Mouse (Mus musculus): ENCODE results near the gene Epha2.

DNA sequence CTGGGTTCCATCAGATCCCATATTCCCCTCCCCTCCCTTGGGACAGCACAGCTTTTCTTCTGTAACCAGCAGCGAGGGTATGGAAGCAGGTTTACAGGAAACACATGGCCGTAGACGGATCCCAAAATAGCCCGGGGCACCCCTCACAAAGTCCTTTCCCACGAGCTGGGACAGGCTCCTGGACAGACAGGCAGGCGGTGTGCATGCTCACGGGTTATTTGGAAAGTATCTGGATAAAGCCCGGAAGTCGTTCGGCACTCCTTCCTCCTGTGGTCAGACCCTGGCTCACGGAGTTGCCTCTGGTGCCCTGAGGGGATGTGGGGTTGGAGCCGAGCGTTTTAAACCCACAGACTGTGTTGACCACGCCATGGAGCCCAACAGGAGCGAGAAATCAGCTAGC, 24.6 kb downstream of the Epha2 start:
- TF ChIP-seq CTCF (IDR thresholded peaks at IDR 0.05; ENCODE audit: low read depth, low read length): no peak
- no peak for TF ChIP-seq POLR2A (IDR thresholded peaks at IDR 0.05; ENCODE audit: borderline replicate concordance, low read depth, low read length)
